Mouse (Mus musculus): ENCODE data around the gene Fam120a.
A peak's percentile ranks its signal among the peaks of the same experiment; 100 is the strongest.

The Fam120a gene

GRCm38 (mm10) chr13:48965559-48966525 is 2.0 kb downstream of the Fam120a start:
- peak; percentile 85 for DNase-seq (ENCODE audit: low read depth, low spot score)

- DNase-seq (ENCODE audit: low read depth, low spot score): no peak
Measured at GRCm38 (mm10) chr13:48964850-48965249, 3.0 kb downstream of the Fam120a start.

- no peak for DNase-seq (ENCODE audit: low read depth, low spot score)
Measured at GRCm38 (mm10) chr13:48963111-48963510, 4.7 kb downstream of the Fam120a start.

GRCm38 (mm10) chr13:48962519-48962918 is 5.3 kb downstream of the Fam120a start:
- DNase-seq (ENCODE audit: low read depth, low spot score): peak; percentile 48

- DNase-seq (ENCODE audit: low read depth, low spot score): no peak
Measured at GRCm38 (mm10) chr13:48958608-48959007, 9.2 kb downstream of the Fam120a start.

- no peak for DNase-seq (ENCODE audit: low read depth, low spot score)
Measured at GRCm38 (mm10) chr13:48954825-48955224, 13.0 kb downstream of the Fam120a start.

GRCm38 (mm10) chr13:48950600-48951241 is 17.1 kb downstream of the Fam120a start:
- no peak for DNase-seq (ENCODE audit: low read depth, low spot score)

- no peak for DNase-seq (ENCODE audit: low read depth, low spot score)
Measured at GRCm38 (mm10) chr13:48948951-48949350, 18.9 kb downstream of the Fam120a start.

GRCm38 (mm10) chr13:48944571-48944970 is 23.2 kb downstream of the Fam120a start:
- DNase-seq (ENCODE audit: low read depth, low spot score): peak; percentile 88

GRCm38 (mm10) chr13:48942471-48942870 is 25.3 kb downstream of the Fam120a start:
- DNase-seq (ENCODE audit: low read depth, low spot score): peak; percentile 84

- DNase-seq (ENCODE audit: low read depth, low spot score): no peak
Measured at GRCm38 (mm10) chr13:48941773-48942172, 26.0 kb downstream of the Fam120a start.

GRCm38 (mm10) chr13:48934597-48934996 is 33.2 kb downstream of the Fam120a start:
- DNase-seq (ENCODE audit: low read depth, low spot score): no peak

GRCm38 (mm10) chr13:48932692-48933091 is 35.1 kb downstream of the Fam120a start:
- no peak for DNase-seq (ENCODE audit: low read depth, low spot score)

GRCm38 (mm10) chr13:48931687-48932086 is 36.1 kb downstream of the Fam120a start:
- no peak for DNase-seq (ENCODE audit: low read depth, low spot score)

GRCm38 (mm10) chr13:48931232-48931631 is 36.6 kb downstream of the Fam120a start:
- DNase-seq (ENCODE audit: low read depth, low spot score): no peak

- peak; percentile 37 for DNase-seq (ENCODE audit: low read depth, low spot score)
Measured at GRCm38 (mm10) chr13:48929535-48930110, 38.2 kb downstream of the Fam120a start.

- no peak for DNase-seq (ENCODE audit: low read depth, low spot score)
Measured at GRCm38 (mm10) chr13:48927609-48928008, 40.2 kb downstream of the Fam120a start.

- DNase-seq (ENCODE audit: low read depth, low spot score): no peak
Measured at GRCm38 (mm10) chr13:48922712-48923111, 45.1 kb downstream of the Fam120a start.

- no peak for DNase-seq (ENCODE audit: low read depth, low spot score)
Measured at GRCm38 (mm10) chr13:48921256-48921655, 46.6 kb downstream of the Fam120a start.

GRCm38 (mm10) chr13:48919756-48920415 is 47.9 kb downstream of the Fam120a start:
- DNase-seq (ENCODE audit: low read depth, low spot score): no peak

- DNase-seq (ENCODE audit: low read depth, low spot score): no peak
Measured at GRCm38 (mm10) chr13:48917113-48917599, 50.7 kb downstream of the Fam120a start.

GRCm38 (mm10) chr13:48913680-48914079 is 54.1 kb downstream of the Fam120a start:
- DNase-seq (ENCODE audit: low read depth, low spot score): no peak
